Mouse (Mus musculus) liver, adult 10 weeks (tissue): ENCODE data around the gene Pfkfb2. TPM values are rescaled to one million over a fixed set of nuclear protein-coding genes. Genes with fewer than 3 reads are reported as not detected.

Experiments used
- polyA plus RNA-seq: library from polyadenylated mRNA; stranded (reverse); fragments of 350-450 nt; fragmentation: Illumina TruSeq; extraction: RNeasy Lipid Tissue Mini Kit (QIAGEN cat#74804); gene quantifications from one replicate; pipeline ENCODE4 v1.2.3, GENCODE M21; 2014; ENCODE audit warnings: low read depth, low replicate concordance

Gene Pfkfb2
- polyA plus RNA-seq, result 10.3 TPM

DNA sequence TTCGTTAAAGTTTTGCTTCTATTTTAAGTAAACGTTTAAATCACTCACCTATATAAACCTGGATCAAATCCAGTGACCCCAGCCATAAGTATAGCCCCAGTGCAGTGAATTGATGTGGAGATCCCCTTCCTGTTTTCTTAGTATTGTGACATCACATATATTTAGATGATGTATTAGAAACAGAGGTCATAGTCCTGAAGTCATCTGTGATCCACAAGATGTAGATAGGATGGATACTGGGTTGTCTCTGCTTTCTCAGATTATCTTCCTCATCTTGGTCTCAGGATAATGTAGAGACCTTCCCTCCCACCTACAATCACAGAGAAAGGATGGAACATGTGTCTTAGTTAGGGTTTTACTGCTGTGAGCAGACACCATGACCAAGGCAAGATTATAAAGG lies at the start of gene Pfkfb2:
TSS of gene Pfkfb2 (minus strand) at position 101 of the 400 bp plus-strand sequence.

DNA sequence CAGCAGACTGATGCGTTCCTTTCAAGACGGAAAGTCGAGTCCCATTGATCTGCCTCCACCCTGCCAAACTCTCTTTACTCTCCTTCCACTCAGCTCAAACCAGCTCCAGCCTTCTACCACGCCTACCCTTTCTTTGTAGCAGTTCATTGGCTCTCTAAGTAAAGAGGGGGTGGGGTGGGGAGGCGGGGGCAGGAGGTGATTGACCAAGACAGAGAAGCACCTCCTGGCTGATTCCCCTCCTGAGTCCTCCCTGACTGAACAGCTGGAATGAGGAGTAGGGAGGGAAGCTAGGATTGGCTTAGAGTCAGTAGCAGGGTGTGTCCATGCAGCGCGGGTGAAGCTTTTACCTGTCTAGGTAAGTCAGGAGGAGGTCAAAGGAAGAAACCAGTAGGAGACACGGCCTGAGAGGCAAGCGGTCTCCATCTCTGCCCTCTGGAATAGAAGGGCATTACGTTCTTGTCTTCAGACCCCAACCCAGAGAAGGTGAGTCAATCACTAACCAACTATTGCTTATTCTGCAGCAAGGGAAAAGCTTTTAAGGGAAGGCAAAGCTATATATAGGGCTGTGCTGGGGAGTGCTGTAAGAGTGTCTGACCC lies 2.8 kb upstream of the Pfkfb2 start, which contains the start of gene AA986860:
TSS of gene AA986860 (plus strand) at position 236 of the 597 bp plus-strand sequence.

DNA sequence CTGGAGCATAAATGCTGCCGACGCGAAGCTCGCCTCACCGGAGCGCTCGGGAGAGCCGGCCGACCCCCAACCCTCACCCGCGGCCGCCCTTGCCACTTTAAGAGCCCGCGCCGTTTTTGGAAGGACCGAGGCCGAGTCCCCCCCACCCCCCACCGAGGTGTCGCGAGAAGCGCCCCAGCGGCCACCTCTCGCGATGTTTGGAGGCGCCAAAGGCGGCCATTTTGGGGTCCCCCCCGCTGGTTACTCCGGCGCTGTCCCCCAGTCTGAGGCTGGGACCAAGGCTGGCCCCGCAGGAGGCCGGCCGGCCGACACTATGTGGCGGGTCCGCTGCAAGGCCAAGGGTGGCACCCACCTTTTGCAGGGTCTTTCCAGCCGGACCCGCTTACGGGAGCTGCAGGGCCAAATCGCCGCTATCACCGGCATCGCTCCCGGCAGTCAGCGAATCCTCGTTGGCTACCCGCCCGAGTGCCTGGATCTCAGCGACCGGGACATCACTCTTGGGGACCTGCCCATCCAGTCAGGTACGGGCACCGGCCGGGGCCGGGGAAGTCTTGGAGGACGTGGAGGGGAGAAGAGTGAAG lies 11.7 kb downstream of the Pfkfb2 start, which contains the start of gene Yod1:
TSS of gene Yod1 (plus strand) at position 37 of the 581 bp plus-strand sequence.

DNA sequence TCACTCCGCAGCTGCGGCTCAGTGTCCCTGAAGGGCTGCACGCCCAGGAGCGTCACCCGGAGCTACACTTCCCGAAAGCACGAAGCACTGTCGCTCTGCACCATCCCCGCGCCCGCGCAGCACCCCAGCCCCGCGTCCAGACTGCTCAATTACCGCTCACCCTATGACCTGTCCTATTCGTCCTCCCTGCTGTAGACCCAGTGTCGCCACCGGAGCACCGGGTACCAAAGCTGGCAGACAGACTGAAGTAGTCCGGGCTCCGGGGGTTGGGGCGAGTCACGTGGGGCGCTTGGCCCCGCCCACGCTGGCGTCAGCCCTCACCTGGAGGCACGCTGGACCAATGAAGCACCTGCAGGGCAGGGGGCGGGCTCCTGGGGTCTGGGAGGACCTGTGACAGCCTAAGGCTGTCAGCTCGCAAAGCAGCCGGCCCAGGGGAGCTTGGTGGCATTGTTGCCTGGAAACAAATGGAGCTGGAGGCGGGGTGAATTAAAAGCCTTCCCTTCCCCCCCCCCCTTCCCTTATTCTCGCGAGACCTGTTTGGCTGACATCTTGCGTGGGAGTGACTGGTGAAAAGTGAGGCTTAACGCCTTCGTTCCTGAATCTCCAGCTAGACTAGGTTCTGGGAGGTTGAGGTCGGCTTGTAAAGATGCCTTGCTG lies 13.4 kb downstream of the Pfkfb2 start, which contains the start of gene Gm29427:
TSS of gene Gm29427 (minus strand) at position 239 of the 657 bp plus-strand sequence.

DNA sequence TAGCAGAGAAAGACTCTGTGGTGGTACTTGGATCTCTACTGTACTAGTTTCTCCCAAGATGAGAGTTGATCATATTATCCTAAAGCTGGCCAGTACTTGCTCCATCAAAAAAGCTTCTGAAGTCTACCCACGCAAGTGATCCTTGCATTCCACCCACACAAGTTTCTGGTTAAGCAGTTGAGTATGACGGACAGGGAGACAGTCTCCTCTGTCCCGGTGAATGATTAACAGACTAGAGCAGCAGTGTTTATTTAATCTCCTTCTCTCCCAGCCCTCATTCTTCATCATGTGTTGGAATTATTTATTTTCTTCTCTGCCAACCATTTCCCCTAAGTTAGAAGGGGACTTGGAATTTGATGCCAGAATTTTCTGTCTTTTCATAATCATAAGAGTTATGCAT lies 67.6 kb downstream of the Pfkfb2 start, which contains the start of gene C4bp:
TSS of gene C4bp (minus strand) at position 179 of the 400 bp plus-strand sequence.

Other genes starting within 250 kb of the Pfkfb2 start
- not detected for gene Zp3r, start 99.6 kb downstream of the Pfkfb2 start, polyA plus RNA-seq
- gene C4bp, start 67.6 kb downstream of the Pfkfb2 start, polyA plus RNA-seq, result 659 TPM
- gene Gm29427, start 13.5 kb downstream of the Pfkfb2 start, polyA plus RNA-seq, result not detected
- 12.6 TPM for gene Yod1, start 11.9 kb downstream of the Pfkfb2 start, polyA plus RNA-seq
- gene AA986860, start 2.7 kb upstream of the Pfkfb2 start, polyA plus RNA-seq, result 0.29 TPM
- not detected for gene Fcamr, start 71.6 kb upstream of the Pfkfb2 start, polyA plus RNA-seq
- 1,048 TPM for gene Pigr, start 97.4 kb upstream of the Pfkfb2 start, polyA plus RNA-seq
- gene Fcmr, start 136.4 kb upstream of the Pfkfb2 start, polyA plus RNA-seq, result not detected
- gene Il24, start 158.2 kb upstream of the Pfkfb2 start, polyA plus RNA-seq, result not detected
- not detected for gene Il20, start 182.2 kb upstream of the Pfkfb2 start, polyA plus RNA-seq
- not detected for gene Il19, start 210.9 kb upstream of the Pfkfb2 start, polyA plus RNA-seq